Mouse (Mus musculus): ENCODE data around the gene Cdk16. TPM values are rescaled to one million over a fixed set of nuclear protein-coding genes. Genes with fewer than 3 reads are reported as not detected.

Gene Cdk16
- 152 and 154 TPM in 2 replicates for polyA plus RNA-seq (2015; fragmentation: Nextera tagmentation; extraction: Ambion mirVana)

DNA sequence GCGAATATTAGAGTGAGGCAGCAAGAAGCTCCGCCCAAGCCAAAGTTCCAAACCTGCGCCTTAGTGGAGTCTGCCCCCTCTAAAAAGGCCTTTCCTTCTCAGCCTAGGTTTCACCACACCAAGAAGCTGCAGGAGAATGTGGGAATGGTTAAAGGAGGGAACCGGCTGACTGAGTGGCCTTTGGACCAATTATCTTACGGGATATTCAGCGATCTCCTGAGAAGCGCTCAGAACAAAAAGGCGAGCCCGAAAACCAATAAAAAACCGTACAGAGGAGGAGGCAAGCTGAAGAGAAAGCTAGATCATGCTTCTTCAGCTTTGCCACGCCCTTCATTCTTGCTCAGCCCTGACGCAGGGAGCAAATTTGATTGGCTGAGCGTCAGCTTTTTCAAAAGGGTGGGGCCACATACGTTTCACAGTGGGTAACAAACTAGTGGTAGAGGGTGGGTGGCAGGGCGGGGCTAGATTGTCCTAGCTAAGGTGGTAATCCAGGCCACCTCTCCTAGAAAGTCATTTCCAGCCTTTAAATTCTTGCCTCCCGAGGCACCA, at the start of gene Cdk16:
TSS of gene Cdk16 (plus strand) at position 436 of the 549 bp plus-strand sequence.
- H3K4me3 ChIP-seq, result peak within 1 kb of the TSS; percentile 58
- peak; percentile 96 for ATAC-seq (replicated peaks)
- H3K36me3 ChIP-seq (replicated peaks), result peaks cover 3% of the 10 kb centered on the region; the same call in 1 of the 2 replicates
- peak within 1 kb of the TSS; percentile 62 for H3K4me2 ChIP-seq
- H3K27me3 ChIP-seq (replicated peaks), result no peaks in the 10 kb centered on the region
- peak within 1 kb of the TSS; percentile 92 for H3K27ac ChIP-seq
- peaks cover 21% of the 10 kb centered on the region for H3K4me1 ChIP-seq
- no peaks in the 10 kb centered on the region for H3K9me3 ChIP-seq
- 27% methylated on average over 16 of the region's 16 CpGs for WGBS
- peak within 1 kb of the TSS; percentile 74 for H3K9ac ChIP-seq

DNA sequence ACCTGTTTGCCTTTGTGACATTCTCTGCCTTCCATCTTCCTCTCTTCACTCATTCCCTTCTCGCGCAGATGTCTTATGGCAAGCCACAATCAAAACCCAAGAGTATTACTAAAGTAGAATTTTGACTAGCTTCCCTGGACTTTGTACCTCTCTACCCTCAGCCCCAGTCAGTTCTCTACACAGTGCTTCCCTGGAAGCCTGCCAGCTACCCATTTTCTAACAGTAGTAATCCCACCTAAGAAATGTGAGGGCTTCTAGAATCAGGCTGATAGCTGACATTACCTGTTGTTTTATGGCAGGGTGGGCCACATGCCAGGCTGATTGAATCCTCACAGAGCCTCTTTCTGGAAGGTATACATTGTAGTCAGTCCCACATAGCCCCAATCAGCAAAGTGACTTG, 49.6 kb upstream of the Cdk16 start:
- 100% methylated on average over 2 of the region's 2 CpGs for WGBS
- Histone ChIP-seq H3K4me3 (no peak overlapping the region), H3K9me3 (no peaks in the 10 kb centered on the region), H3K27ac (no peak overlapping the region), H3K36me3 (replicated peaks) (no peaks in the 10 kb centered on the region), H3K4me2 (no peak overlapping the region), H3K4me1 (no peaks in the 10 kb centered on the region), H3K9ac (no peak overlapping the region), H3K27me3 (replicated peaks) (no peaks in the 10 kb centered on the region)
- ATAC-seq (replicated peaks), result no peak

DNA sequence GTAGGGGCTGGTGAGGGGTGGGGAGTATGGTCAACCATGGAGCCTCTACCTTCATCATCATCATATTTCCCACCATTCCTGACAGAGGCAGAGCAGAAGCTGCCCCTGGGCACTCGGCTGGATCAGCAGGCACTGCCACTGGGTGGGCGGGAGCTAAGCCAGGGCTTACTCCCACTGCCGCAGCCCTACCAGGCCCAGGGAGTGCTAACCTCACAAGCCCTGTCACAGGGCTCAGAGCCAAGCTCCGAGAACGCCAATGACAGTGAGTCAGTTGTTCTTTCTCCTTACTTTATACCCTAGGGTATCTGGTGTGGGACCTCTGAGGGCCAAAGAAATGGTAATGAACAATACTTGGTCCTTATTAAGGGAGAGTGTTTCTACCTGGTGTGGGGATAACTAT, 43.0 kb upstream of the Cdk16 start:
- WGBS, result 83% methylated on average over 5 of the region's 5 CpGs
- Histone ChIP-seq H3K4me3 (no peak overlapping the region), H3K4me1 (no peaks in the 10 kb centered on the region), H3K9me3 (no peaks in the 10 kb centered on the region), H3K4me2 (no peak overlapping the region), H3K27ac (no peak overlapping the region), H3K27me3 (replicated peaks) (no peaks in the 10 kb centered on the region), H3K36me3 (replicated peaks) (0 out of 2 replicates have a peak, but pooled peaks cover 2% of the 10 kb centered on the region), H3K9ac (no peak overlapping the region)
- no peak for ATAC-seq (replicated peaks)

DNA sequence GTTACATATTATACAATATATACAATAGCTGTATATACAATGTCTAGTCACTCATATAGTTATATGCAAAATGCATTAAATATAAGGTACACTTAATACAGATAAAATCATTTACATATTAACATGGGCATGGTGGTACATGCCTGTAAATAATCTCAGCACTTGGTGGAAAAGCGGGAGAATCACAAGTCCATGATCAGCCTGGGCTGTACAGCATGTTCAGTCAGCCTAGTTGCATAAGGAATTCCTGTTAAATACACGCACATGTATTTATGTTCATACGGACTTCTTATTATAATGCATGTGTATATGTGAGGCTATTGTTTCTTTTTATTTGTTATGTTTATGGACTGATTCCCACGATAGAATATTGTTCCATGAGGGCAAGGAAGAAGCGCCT, 30.2 kb upstream of the Cdk16 start:
- H3K36me3 ChIP-seq (replicated peaks), result no peaks in the 10 kb centered on the region
- H3K9me3 ChIP-seq, result no peaks in the 10 kb centered on the region
- H3K27ac ChIP-seq, result no peak overlapping the region
- WGBS, result 34% methylated on average over 5 of the region's 5 CpGs
- peak; percentile 13; the same call in 1 of the 2 replicates for ATAC-seq (replicated peaks)
- H3K4me1 ChIP-seq, result peaks cover 5% of the 10 kb centered on the region; the same call in 1 of the 2 replicates
- no peaks in the 10 kb centered on the region for H3K27me3 ChIP-seq (replicated peaks)
- peak overlapping the region; percentile 49 for H3K4me3 ChIP-seq
- H3K4me2 ChIP-seq, result peak overlapping the region; percentile 65
- no peak overlapping the region; the same call in 1 of the 2 replicates for H3K9ac ChIP-seq

DNA sequence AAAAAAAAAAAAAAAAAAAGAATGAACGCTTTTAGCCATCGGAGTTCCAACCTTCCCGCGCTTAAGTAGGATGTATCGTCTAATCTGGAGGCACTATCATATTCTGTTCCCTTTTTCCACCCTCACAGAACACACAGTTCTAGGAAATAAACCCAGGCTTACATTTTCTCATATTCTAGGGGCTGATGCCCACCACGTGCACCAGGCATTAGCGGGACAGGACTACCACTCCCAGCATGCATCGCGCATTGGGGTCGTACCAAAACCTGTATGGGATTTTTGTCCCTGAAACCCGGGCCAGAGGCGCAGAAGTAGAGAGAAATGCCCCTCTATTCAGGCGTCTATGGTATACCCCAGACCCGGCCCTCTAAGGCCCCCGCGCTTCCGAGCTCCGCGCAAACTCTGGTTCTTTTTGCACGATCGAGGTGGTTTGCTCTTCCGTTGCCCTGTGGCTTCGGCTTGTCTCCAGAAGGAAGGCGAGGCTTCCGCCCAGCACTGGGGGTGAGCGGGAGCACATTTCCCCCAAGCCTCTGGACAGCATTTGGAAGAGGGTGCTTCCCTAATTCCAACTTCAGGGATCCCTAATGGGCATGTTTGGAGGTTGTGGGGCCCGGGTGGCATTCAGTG, 29.6 kb upstream of the Cdk16 start, which contains the start of gene Uba1:
TSS of gene Uba1 (plus strand) at position 301 of the 627 bp plus-strand sequence.
- H3K27ac ChIP-seq, result peak within 1 kb of the TSS; percentile 53
- ATAC-seq (replicated peaks), result peak; percentile 82
- H3K4me2 ChIP-seq, result peak within 1 kb of the TSS; percentile 65
- H3K27me3 ChIP-seq (replicated peaks), result no peaks in the 10 kb centered on the region
- peak within 1 kb of the TSS; percentile 49 for H3K4me3 ChIP-seq
- peak within 1 kb of the TSS; percentile 32 for H3K9ac ChIP-seq
- H3K9me3 ChIP-seq, result no peaks in the 10 kb centered on the region
- 21% methylated on average over 27 of the region's 27 CpGs for WGBS
- no peaks in the 10 kb centered on the region for H3K36me3 ChIP-seq (replicated peaks)
- H3K4me1 ChIP-seq, result peaks cover 5% of the 10 kb centered on the region; the same call in 1 of the 2 replicates

DNA sequence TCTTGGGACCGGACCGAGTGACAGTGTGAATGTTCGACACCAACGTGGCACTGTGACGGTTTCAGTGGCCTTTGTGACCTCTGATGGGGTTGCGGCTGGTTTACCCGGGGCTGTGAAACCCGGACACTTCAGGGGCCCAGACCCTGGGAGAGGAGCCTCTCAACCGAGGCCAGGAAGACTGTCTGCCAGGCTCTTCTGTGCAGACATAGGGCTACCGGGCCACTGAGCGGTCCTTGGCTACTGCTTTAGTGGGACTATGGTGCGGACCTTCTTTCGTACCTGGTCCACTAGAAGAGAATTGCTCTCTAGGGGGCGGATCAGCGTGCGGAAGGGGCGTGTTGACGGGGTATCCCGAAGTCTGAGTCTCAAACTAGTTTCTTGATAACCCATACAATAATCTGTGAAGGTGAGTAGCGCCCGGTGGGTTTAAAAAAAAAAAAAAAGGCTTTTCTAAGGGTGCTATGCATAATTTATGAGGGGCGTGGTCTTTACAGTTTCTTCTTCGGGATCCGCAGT, 28.8 kb upstream of the Cdk16 start:
- WGBS, result 17% methylated on average over 24 of the region's 24 CpGs
- 0 out of 2 replicates have a peak overlapping the region, but pooled peaks have one; percentile 9 for H3K9ac ChIP-seq
- no peak for ATAC-seq (replicated peaks)

DNA sequence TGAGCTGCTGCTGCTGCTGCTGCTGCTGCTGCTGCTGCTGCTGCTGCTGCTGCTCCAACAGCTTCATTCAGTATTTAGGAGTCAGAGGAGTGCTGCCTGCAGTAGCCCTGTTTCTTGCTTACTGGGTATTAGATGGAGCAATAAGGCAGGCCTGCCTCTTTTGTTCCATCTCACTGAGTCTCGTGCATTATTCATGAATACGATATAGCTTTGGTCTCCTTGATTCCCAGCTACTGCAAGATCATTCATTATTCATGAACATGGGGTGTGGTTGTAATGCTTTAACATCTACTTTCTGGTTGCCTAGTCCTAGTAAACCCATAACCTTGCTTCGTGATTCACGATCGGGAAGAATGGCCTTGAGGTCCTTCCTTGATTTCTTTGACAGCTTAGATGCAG, 25.4 kb upstream of the Cdk16 start:
- 26% methylated on average over 5 of the region's 5 CpGs for WGBS
- Histone ChIP-seq H3K9me3 (no peaks in the 10 kb centered on the region), H3K4me2 (peak overlapping the region; percentile 34), H3K4me1 (peaks cover 36% of the 10 kb centered on the region), H3K27ac (peak overlapping the region; percentile 91), H3K4me3 (peak overlapping the region; percentile 61), H3K9ac (0 out of 2 replicates have a peak overlapping the region, but pooled peaks have one; percentile 17), H3K36me3 (replicated peaks) (no peaks in the 10 kb centered on the region), H3K27me3 (replicated peaks) (no peaks in the 10 kb centered on the region)
- peak; percentile 79 for ATAC-seq (replicated peaks)

More for the DNA sequence above, 28.8 kb upstream of the Cdk16 start:
- Histone ChIP-seq H3K27ac (no peak overlapping the region), H3K9me3 (no peaks in the 10 kb centered on the region), H3K4me3 (peak overlapping the region; percentile 49), H3K27me3 (replicated peaks) (no peaks in the 10 kb centered on the region), H3K36me3 (replicated peaks) (no peaks in the 10 kb centered on the region), H3K4me1 (peaks cover 5% of the 10 kb centered on the region; the same call in 1 of the 2 replicates), H3K4me2 (peak overlapping the region; percentile 65)

DNA sequence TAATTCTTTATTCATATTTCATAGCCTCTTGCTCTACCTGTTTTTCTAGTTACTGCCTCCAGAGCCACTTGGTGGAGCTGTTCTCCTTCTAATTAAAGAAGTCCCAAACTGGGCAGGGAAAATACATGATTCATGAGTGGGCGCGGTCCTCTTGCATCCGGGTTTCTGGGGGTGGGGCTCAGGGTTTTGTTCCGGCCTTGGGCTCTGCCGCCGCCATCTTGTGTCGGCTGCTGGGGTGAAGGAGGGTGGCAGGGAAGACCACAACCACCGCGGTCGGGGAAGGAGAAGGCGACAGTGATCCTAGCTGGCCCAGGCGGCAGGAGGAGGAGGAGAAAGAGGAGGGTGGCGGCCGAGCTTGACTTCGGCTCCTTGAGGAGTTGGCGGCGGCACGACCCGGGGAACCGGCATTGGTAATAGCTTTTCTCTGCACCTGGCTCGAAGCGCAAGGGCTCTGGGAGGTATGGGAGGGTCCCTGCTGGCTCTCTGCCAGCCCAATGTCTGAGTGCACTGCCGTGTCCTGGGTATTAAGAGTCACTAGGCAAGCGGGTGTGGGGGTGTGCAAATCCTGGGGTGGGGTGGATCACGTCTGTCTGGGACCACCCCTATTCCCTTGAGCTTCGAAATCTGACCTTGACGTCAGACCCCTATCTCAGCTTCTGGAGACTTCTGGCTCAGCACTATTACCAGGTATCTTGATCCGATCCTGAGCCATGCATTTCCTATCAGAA, 24.9 kb upstream of the Cdk16 start:
- no peaks in the 10 kb centered on the region for H3K27me3 ChIP-seq (replicated peaks)
- H3K9me3 ChIP-seq, result no peaks in the 10 kb centered on the region
- no peaks in the 10 kb centered on the region for H3K36me3 ChIP-seq (replicated peaks)
- H3K4me2 ChIP-seq, result peak overlapping the region; percentile 53
- peak; percentile 91 for ATAC-seq (replicated peaks)
- peak overlapping the region; percentile 61 for H3K4me3 ChIP-seq
- 22% methylated on average over 27 of the region's 28 CpGs for WGBS
- peaks cover 36% of the 10 kb centered on the region for H3K4me1 ChIP-seq
- H3K27ac ChIP-seq, result peak overlapping the region; percentile 91
- H3K9ac ChIP-seq, result peak overlapping the region; percentile 76

DNA sequence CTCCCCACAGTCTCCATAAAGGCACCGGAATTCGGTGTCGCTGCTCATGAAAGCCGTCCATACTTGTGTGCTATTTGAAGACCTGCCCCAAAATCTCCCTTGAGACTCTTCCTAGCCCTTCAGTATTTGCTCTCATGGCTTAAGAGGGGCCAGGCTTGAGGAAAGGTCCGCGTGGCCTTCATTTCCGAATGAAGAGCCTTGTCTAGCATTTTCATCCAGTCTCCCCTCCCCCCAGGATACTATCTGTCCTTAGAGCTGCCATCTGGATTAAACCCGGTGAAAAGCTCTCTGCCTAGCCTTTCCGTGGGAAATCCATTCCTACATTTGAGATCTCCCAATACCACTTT, 24.3 kb upstream of the Cdk16 start:
- Histone ChIP-seq H3K9me3 (no peaks in the 10 kb centered on the region), H3K9ac (peak overlapping the region; percentile 76), H3K27me3 (replicated peaks) (no peaks in the 10 kb centered on the region), H3K36me3 (replicated peaks) (no peaks in the 10 kb centered on the region), H3K4me2 (peak overlapping the region; percentile 53), H3K27ac (peak overlapping the region; percentile 91), H3K4me3 (peak overlapping the region; percentile 61), H3K4me1 (peaks cover 36% of the 10 kb centered on the region)
- WGBS, result 21% methylated on average over 9 of the region's 9 CpGs
- peak; percentile 11; the same call in 1 of the 2 replicates for ATAC-seq (replicated peaks)

DNA sequence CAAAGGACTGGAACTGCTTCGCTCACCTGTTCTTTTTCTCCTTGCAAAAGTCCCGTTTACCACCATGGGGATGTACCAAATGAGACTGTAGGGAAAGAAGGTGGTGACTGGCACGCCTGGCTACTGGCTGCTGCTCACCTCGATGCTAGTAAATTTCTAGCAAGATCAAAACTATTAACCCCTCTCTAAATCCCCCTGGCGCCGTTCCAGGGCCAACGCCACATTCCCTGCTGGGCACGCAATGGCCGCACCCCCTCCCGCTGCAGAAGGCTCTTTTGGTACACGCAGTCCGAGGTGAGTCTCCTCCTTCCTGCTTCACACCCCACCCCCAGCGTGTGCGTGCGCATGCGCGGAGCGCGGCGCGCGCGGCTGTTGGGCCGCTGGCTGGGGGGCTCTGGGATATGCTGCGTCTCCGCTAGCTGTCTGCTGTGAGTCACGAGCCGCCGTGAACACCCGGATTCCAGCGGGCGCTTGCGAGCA, 354 bp downstream of the Cdk16 start:
- H3K27me3 ChIP-seq (replicated peaks), result no peaks in the 10 kb centered on the region
- H3K4me3 ChIP-seq, result peak overlapping the region; percentile 58
- peaks cover 21% of the 10 kb centered on the region for H3K4me1 ChIP-seq
- 21% methylated on average over 33 of the region's 33 CpGs for WGBS
- peak; percentile 94 for ATAC-seq (replicated peaks)
- peak overlapping the region; percentile 62 for H3K4me2 ChIP-seq
- no peaks in the 10 kb centered on the region; the same call in 1 of the 2 replicates for H3K36me3 ChIP-seq (replicated peaks)
- no peaks in the 10 kb centered on the region for H3K9me3 ChIP-seq
- peak overlapping the region; percentile 74 for H3K9ac ChIP-seq
- peak overlapping the region; percentile 92 for H3K27ac ChIP-seq

DNA sequence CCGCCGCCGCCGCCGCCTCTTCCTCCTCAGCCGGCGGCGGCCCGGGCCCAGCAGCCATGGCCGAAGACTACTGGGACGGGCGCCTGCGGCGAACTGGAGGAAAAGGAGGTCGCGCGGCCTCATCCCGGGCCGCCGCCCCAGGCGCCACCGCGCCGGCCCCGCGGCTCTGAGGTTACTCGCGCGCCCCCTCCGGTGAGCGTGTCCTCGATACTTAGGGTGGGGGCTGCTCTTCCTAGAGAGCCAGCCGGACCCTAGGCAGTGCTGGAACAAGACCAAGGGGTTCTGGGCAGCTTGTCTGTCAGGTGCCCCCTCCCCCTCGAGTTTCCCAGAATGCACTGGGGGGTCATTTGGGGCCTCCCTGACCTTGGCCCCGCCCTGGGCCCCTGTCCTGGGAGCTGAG, 861 bp downstream of the Cdk16 start:
- peaks cover 21% of the 10 kb centered on the region for H3K4me1 ChIP-seq
- no peaks in the 10 kb centered on the region for H3K27me3 ChIP-seq (replicated peaks)
- H3K4me2 ChIP-seq, result peak overlapping the region; percentile 62
- H3K9ac ChIP-seq, result peak overlapping the region; percentile 74
- peak overlapping the region; percentile 92 for H3K27ac ChIP-seq
- no peaks in the 10 kb centered on the region for H3K9me3 ChIP-seq
- no peaks in the 10 kb centered on the region; the same call in 1 of the 2 replicates for H3K36me3 ChIP-seq (replicated peaks)
- peak; percentile 55 for ATAC-seq (replicated peaks)
- WGBS, result 20% methylated on average over 22 of the region's 35 CpGs
- peak overlapping the region; percentile 58 for H3K4me3 ChIP-seq

DNA sequence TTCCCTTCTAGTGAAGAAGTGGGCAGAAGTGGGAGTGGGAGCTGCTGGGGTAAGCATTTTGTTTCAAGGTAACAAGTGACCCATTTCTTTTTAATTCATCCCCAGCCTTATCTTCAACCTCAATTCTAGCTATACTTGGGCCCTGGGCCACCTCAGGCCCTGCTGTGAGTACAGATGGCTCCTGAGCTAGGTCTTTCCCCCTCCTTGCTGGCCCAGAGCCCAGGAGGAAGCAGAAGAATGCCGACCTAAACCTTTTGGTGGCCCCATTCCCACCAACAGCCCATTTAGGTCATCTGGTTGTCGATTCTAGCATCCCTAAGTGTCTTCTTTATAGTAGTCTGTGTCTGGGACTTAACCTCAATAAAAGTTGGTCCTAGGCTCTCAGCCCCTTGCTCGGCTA, 3.8 kb downstream of the Cdk16 start:
- peaks cover 21% of the 10 kb centered on the region for H3K4me1 ChIP-seq
- H3K4me3 ChIP-seq, result no peak overlapping the region
- no peaks in the 10 kb centered on the region for H3K27me3 ChIP-seq (replicated peaks)
- WGBS, result 75% methylated on average over 3 of the region's 3 CpGs
- no peak overlapping the region for H3K27ac ChIP-seq
- H3K36me3 ChIP-seq (replicated peaks), result no peaks in the 10 kb centered on the region
- no peak for ATAC-seq (replicated peaks)
- H3K9me3 ChIP-seq, result no peaks in the 10 kb centered on the region
- H3K4me2 ChIP-seq, result no peak overlapping the region
- H3K9ac ChIP-seq, result no peak overlapping the region
